Mouse (Mus musculus) kidney, embryonic 14.5 days (tissue): ENCODE data around the gene Prmt3. TPM values are rescaled to one million over a fixed set of nuclear protein-coding genes. Genes with fewer than 3 reads are reported as not detected.

Experiments
- ATAC-seq: fragments of 200-750 bp; cut with Nextera tagmentation; 2 replicates; pipeline ENCODE4 v1.8.0; 2017; ENCODE audit warnings: moderate number of reproducible peaks, mild to moderate bottlenecking, moderate TSS enrichment, moderate library complexity; ENCODE audit not compliant: low FRiP score, low TSS enrichment
- H3K27ac ChIP-seq: fragments of 300-500 bp; sonication (generic); 2 replicates; pipeline ENCODE4 v1.5.1; 2014; ENCODE audit warnings: low read depth, mild to moderate bottlenecking, low read length, moderate library complexity, mixed read lengths
- H3K27me3 ChIP-seq: fragments of 300-500 bp; sonication (generic); 2 replicates; pipeline ENCODE4 v1.6.1; 2014; ENCODE audit warnings: mild to moderate bottlenecking, low read length; ENCODE audit not compliant: control insufficient read depth, insufficient read depth
- H3K36me3 ChIP-seq: fragments of 300-500 bp; sonication (generic); 2 replicates; pipeline ENCODE4 v1.6.1; 2014; ENCODE audit warnings: low read length, mixed read lengths; ENCODE audit not compliant: control insufficient read depth, insufficient read depth
- H3K4me1 ChIP-seq: fragments of 300-500 bp; sonication (generic); 2 replicates; pipeline ENCODE4 v1.6.1; 2014; ENCODE audit warnings: low read length, mixed read lengths; ENCODE audit not compliant: control insufficient read depth, insufficient read depth
- H3K4me2 ChIP-seq: fragments of 300-500 bp; sonication (generic); replicated peaks from 2 replicates; pipeline ENCODE4 v1.6.1; 2014; ENCODE audit warnings: low read depth, mild to moderate bottlenecking, low read length
- H3K4me3 ChIP-seq: fragments of 300-500 bp; sonication (generic); 2 replicates; pipeline ENCODE4 v1.5.1; 2014; ENCODE audit warnings: mild to moderate bottlenecking, low read length
- H3K9ac ChIP-seq: fragments of 300-500 bp; sonication (generic); 2 replicates; pipeline ENCODE4 v1.6.1; 2014; ENCODE audit warnings: low read depth, mild to moderate bottlenecking, low read length, moderate library complexity
- H3K9me3 ChIP-seq: fragments of 300-500 bp; sonication (generic); 2 replicates; pipeline ENCODE4 v1.6.1; 2016; ENCODE audit warnings: low read length; ENCODE audit not compliant: control insufficient read depth
- WGBS: fragments of 180-500 bp; shearing (Covaris S2); extraction: QIAGEN DNeasy Blood & Tissue Kit; methylation state at CpG from one replicate; pipeline ENCODE4 v1.1.7; 2014; 5-methylcytosine and 5-hydroxymethylcytosine counted together
- polyA plus RNA-seq: library from polyadenylated mRNA; unstranded; fragments of >200 nt; fragmentation: Nextera tagmentation; extraction: Ambion mirVana; gene quantifications from 2 replicates; pipeline ENCODE4 v1.2.1, GENCODE M21; 2014

Prmt3 gene
- polyA plus RNA-seq, 1 experiment from 2014 or later = 82.8 TPM

DNA sequence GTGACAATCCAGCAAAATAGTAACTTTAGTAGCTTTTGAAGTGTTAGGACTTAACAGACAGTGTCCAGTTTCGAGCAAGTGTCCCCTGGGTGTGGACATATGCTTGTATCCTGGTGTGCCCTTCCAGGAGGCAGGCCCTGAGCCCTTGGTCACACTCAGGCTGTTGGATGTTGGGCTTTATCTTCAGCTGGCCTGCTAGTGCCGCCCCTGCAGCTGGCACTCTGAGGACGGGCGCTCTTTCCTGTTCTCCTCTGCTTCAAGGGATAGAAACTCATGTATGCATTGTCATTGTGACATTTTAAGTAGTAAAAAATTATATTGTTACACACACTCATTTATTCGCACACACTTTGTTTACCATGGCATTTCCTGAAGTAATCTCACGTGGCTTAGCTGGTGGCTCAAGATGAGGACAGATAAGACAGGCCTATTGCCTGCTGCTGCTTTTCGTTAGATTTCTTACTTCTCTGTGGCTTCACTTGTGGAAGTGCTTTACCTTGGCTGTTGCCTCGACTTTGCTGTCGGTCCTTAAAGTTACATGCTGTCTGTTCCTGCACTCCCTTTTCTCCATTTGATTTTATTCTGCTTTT is 29.0 kb downstream of the Prmt3 start:
- WGBS = 79% methylated on average over 9 of the region's 9 CpGs
- Histone ChIP-seq H3K36me3 (peaks cover 37% of the 10 kb centered on the region), H3K9ac (no peak overlapping the region), H3K9me3 (no peaks in the 10 kb centered on the region), H3K4me1 (peaks cover 5% of the 10 kb centered on the region; the same call in 1 of the 2 replicates), H3K4me3 (no peak overlapping the region), H3K4me2 (no peak overlapping the region), H3K27me3 (no peaks in the 10 kb centered on the region), H3K27ac (no peak overlapping the region)
- ATAC-seq = no peak

DNA sequence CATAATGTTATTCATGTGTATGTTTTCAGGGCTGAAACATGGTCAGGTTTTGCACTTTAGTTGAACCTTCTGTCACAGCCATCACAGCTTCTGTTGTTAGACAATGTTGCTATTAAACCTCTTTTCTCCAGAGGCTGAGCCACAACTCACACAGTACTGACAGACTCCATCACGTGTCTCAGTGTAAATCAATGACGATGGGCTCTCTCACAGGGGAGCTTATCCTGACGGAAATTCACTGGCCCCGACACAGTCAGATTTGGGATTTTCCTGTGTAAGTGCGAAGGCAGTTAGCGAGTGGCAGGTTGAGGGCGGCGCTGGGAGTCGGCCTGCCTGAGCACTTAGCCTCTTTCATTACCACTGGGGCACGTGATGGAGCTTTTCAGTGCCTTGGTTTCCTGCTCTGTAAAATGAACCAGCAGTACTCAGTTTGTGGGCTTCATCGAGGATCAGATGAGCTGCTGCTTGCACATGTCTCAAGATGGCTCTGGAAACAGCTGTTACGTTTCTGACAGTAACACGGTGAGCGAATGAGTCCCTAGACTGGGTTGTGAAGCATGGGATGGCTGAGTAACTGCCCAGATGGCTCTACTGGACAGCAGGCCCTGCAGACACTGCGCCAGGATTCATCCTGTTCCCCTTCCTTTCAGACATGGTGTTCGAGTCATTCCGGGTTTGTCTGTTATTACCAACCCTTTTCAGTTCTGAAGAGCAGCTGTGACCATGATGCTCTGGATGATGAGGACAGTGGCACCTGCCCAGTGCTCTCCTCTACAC is 29.9 kb downstream of the Prmt3 start:
- no peak overlapping the region for H3K4me2 ChIP-seq
- peaks cover 5% of the 10 kb centered on the region; the same call in 1 of the 2 replicates for H3K4me1 ChIP-seq
- peaks cover 32% of the 10 kb centered on the region for H3K36me3 ChIP-seq
- ATAC-seq = no peak; the same call in 1 of the 2 replicates
- no peaks in the 10 kb centered on the region for H3K9me3 ChIP-seq
- 78% methylated on average over 17 of the region's 17 CpGs for WGBS
- no peak overlapping the region for H3K4me3 ChIP-seq
- no peaks in the 10 kb centered on the region for H3K27me3 ChIP-seq
- H3K9ac ChIP-seq = no peak overlapping the region
- H3K27ac ChIP-seq = no peak overlapping the region

DNA sequence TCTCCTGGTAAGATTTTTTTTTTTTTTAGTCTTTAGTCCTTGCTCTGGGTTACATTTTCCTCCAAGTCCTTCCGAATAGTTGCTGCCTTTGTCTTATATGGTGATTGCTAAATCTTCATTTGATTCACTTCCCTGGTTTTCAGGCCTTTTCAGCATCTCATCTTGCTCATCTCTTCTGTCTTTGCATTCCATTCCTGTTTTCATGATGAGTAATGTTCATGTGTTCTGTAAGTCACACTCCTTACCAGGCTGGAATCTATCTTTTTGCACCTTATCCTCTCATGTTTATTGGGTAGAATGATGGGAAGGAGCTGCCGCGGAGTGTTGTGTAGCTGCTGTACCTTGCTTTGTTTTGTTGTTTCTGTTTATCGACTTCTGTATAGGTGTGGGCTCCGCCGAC is 31.0 kb downstream of the Prmt3 start:
- 81% methylated on average over 6 of the region's 6 CpGs for WGBS
- H3K4me1 ChIP-seq = peaks cover 5% of the 10 kb centered on the region; the same call in 1 of the 2 replicates
- H3K9ac ChIP-seq = no peak overlapping the region
- H3K36me3 ChIP-seq = peaks cover 29% of the 10 kb centered on the region
- H3K27me3 ChIP-seq = no peaks in the 10 kb centered on the region
- ATAC-seq = no peak
- no peak overlapping the region for H3K4me2 ChIP-seq
- H3K9me3 ChIP-seq = no peaks in the 10 kb centered on the region
- H3K4me3 ChIP-seq = no peak overlapping the region
- peak overlapping the region; percentile 13; the same call in 1 of the 2 replicates for H3K27ac ChIP-seq

DNA sequence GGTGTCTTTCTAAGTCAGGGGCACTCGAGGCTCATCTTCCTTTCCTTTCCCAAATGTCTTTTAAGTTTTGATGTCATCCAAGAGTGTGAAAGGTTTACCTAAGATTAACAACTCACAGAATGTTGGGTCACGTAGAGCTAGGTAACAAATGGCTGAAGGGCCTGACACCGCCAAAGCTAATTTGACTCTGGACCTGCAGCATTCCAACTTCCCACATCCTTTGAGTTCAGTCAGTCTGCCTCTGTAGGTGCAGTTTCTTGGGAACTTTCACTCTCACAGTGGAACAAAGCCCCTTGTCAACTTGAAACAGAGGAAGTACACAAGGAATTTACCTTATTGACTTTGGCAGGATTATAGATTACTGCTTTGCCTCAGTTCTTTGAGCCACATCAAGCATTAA is 31.4 kb downstream of the Prmt3 start:
- 40% methylated on average over 3 of the region's 3 CpGs for WGBS
- ATAC-seq = no peak
- peaks cover 29% of the 10 kb centered on the region for H3K36me3 ChIP-seq
- no peak overlapping the region for H3K4me3 ChIP-seq
- H3K9me3 ChIP-seq = no peaks in the 10 kb centered on the region
- H3K4me2 ChIP-seq = no peak overlapping the region
- no peak overlapping the region for H3K9ac ChIP-seq
- peaks cover 5% of the 10 kb centered on the region; the same call in 1 of the 2 replicates for H3K4me1 ChIP-seq
- no peaks in the 10 kb centered on the region for H3K27me3 ChIP-seq
- peak overlapping the region; percentile 13; the same call in 1 of the 2 replicates for H3K27ac ChIP-seq

DNA sequence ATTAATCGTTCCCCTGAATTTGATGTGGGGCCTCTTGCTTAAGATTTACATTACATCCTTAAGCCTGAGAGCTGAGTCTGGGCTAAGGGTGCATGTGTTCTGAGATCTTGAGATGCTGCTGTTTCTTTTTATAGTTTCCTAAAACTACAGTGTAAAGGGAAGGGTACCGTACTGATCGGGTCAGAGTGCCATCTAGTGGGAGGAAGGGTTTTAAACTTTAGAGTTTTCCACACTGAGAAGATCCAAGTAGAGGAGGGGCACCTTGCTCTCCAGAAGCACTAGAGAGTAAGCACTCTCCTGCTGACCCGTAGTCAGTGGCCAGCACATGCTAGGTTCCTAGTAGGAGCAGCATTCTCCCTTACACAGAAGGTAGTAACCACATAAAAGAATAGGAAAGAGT is 33.2 kb downstream of the Prmt3 start:
- Histone ChIP-seq H3K27me3 (no peaks in the 10 kb centered on the region), H3K9me3 (no peaks in the 10 kb centered on the region), H3K4me2 (no peak overlapping the region), H3K9ac (no peak overlapping the region), H3K27ac (no peak overlapping the region), H3K4me1 (no peaks in the 10 kb centered on the region), H3K36me3 (peaks cover 29% of the 10 kb centered on the region), H3K4me3 (no peak overlapping the region)
- ATAC-seq = peak; percentile 32; the same call in 1 of the 2 replicates
- 49% methylated on average over 4 of the region's 4 CpGs for WGBS

DNA sequence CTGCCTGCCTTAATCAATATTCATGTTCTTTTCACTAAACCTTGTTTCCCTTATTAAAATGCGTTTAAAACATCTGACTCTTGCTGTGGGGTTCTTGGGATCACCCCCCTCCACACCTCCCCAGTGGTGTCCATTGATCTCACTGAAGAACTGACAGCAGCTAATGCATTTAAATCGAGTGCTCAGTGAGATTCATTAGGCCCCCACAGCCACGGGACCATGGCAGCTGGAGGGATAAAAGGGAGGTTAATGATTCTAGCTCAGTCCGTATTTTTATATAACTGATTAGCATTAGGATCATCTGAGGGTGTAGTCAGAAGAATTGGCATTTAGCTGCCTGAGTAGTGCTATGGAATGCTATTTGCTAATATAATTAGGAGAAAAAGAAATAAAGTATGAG is 41.2 kb downstream of the Prmt3 start:
- Histone ChIP-seq H3K27ac (no peak overlapping the region), H3K9me3 (no peaks in the 10 kb centered on the region), H3K27me3 (no peaks in the 10 kb centered on the region), H3K4me1 (no peaks in the 10 kb centered on the region), H3K4me2 (no peak overlapping the region), H3K4me3 (no peak overlapping the region), H3K36me3 (peaks cover 18% of the 10 kb centered on the region; the same call in 1 of the 2 replicates), H3K9ac (no peak overlapping the region)
- ATAC-seq = no peak
- WGBS = 74% methylated on average over 4 of the region's 4 CpGs

DNA sequence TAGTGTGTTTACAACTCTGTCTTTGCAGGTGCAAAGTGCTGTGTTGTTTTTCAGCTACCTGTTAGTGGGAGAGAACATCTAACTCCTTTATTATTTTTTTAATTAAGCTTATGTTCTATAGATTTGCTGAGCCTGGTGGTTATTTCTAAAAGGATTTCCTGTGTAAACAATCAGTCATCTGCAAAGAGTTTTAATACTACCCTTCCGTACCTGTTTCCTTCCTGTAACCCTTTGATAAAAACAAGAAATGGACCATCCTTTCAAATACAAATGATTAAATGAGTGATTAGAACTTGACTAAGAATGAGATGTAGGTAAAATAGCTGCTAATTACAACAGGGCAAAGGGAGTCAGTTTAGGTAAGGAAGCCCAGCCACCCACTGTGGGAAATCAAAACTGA is 43.2 kb downstream of the Prmt3 start:
- no peak overlapping the region for H3K27ac ChIP-seq
- H3K27me3 ChIP-seq = no peaks in the 10 kb centered on the region
- no peaks in the 10 kb centered on the region for H3K4me1 ChIP-seq
- H3K4me2 ChIP-seq = no peak overlapping the region
- 84% methylated on average over 1 of the region's 1 CpGs for WGBS
- peaks cover 18% of the 10 kb centered on the region; the same call in 1 of the 2 replicates for H3K36me3 ChIP-seq
- H3K9me3 ChIP-seq = no peaks in the 10 kb centered on the region
- no peak for ATAC-seq
- no peak overlapping the region for H3K9ac ChIP-seq
- H3K4me3 ChIP-seq = no peak overlapping the region

DNA sequence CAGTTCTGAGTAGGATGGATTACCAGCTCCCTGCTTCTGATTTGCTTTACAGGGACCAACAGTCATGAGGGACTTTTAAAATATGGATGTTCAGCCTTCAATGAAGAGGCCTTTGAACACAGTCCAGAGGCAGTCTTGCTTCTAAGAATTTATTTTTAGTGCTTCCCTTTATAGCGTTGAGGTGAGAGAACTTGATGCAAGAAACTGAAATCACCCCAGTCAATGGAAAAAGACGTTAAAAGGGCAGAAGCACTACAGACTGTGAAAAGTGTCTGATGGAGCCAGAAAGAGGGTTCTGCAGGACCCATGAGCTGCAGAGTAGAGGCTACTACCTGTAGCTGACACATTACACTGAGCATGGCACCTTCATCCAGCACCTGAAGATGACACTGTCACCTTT is 43.9 kb downstream of the Prmt3 start:
- no peak overlapping the region for H3K4me3 ChIP-seq
- 73% methylated on average over 2 of the region's 2 CpGs for WGBS
- H3K4me2 ChIP-seq = no peak overlapping the region
- no peaks in the 10 kb centered on the region for H3K4me1 ChIP-seq
- peaks cover 23% of the 10 kb centered on the region for H3K36me3 ChIP-seq
- H3K27me3 ChIP-seq = no peaks in the 10 kb centered on the region
- no peak overlapping the region for H3K27ac ChIP-seq
- H3K9me3 ChIP-seq = no peaks in the 10 kb centered on the region
- no peak for ATAC-seq
- no peak overlapping the region for H3K9ac ChIP-seq

DNA sequence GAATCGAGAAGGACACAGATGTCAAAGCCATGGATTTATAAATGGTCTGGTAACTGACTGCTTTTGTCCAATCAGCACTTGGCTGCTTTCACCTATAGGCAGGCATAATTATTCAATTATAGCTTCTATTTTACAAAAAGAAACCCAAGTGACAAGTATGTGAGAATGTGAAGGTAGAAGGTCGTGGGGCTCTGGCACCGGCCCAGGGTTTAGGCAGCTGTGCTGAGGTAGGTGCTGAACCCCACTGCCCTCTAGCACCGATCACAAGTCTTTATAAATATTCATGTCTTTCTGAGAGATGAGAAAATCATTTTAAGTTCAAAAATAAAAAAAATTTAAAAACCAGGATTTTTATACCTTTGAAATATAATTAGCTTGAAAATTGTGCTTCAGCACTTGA is 45.4 kb downstream of the Prmt3 start:
- H3K4me1 ChIP-seq = no peaks in the 10 kb centered on the region
- H3K9ac ChIP-seq = no peak overlapping the region
- H3K9me3 ChIP-seq = no peaks in the 10 kb centered on the region
- no peak overlapping the region for H3K4me3 ChIP-seq
- no peaks in the 10 kb centered on the region for H3K27me3 ChIP-seq
- H3K4me2 ChIP-seq = no peak overlapping the region
- no peak for ATAC-seq
- H3K36me3 ChIP-seq = peaks cover 34% of the 10 kb centered on the region
- WGBS = 91% methylated on average over 4 of the region's 4 CpGs
- no peak overlapping the region for H3K27ac ChIP-seq
